15 mouse cellular contexts compared by ENCODE assay signal in genomic region chr2:48914185-48914584, GRCm38 (mm10). TPM values are rescaled to one million over a fixed set of nuclear protein-coding genes. Genes with fewer than 3 reads are reported as not detected.
DNase-seq lines count a peak whose midpoint lies in the region; ATAC-seq and TF ChIP-seq lines count a peak whose summit lies in the region.
"Had no signal": no experiment of that assay in that cellular context is flagged by ENCODE, and none has a peak within 500 bp of the region (broad histone marks: within the 10 kb centered on the region; RNA-seq: fewer than 3 reads in every experiment).

No protein-coding gene starts in this region.

- no peak; the same call in 1 of the 2 replicates for TF ChIP-seq RAD21 in MEL (IDR thresholded peaks at IDR 0.05; ENCODE audit: low read depth, low read length)

- TF ChIP-seq POLR2A in MEL (IDR thresholded peaks at IDR 0.05; ENCODE audit: control insufficient read depth in 1 of 2, insufficient read depth in 1 of 2, low read depth in 1 of 2, low read length in 2 of 2, poor library complexity in 1 of 2), result no peak
- no peak for TF ChIP-seq POLR2A in brain, embryonic 14.5 days (IDR thresholded peaks at IDR 0.05; ENCODE audit: borderline replicate concordance, extremely low read depth, insufficient read depth, insufficient read length, poor library complexity, severe bottlenecking)

- peak; percentile 54 for TF ChIP-seq CTCF in gastrocnemius, adult 2 months (IDR thresholded peaks at IDR 0.05)
- TF ChIP-seq CTCF in layer of hippocampus, adult 2 months (conservative IDR thresholded peaks at IDR 0.05), result peak; percentile 66
- TF ChIP-seq CTCF in MEL (IDR thresholded peaks at IDR 0.05 in 2 of 3, conservative IDR thresholded peaks at IDR 0.05 in 1 of 3; ENCODE audit: control insufficient read depth in 1 of 3, insufficient read depth in 1 of 3, low read depth in 2 of 3, low read length in 3 of 3, poor library complexity in 1 of 3, severe bottlenecking in 1 of 3), result peak in 1 of 3 experiments; percentile 13; a peak in 1 of 6 replicates
- peak; percentile 23; the same call in 1 of the 2 replicates for TF ChIP-seq CTCF in brain, embryonic 14.5 days (IDR thresholded peaks at IDR 0.05; ENCODE audit: borderline replicate concordance, extremely low read depth, insufficient read depth, insufficient read length)

- no peak overlapping the region for H3K9ac ChIP-seq in MEL (ENCODE audit: control insufficient read depth, low read depth, low read length, poor library complexity, severe bottlenecking)
- H3K9ac ChIP-seq in intestine, embryonic 15.5 days, result no peak overlapping the region
- H3K9ac ChIP-seq: embryonic facial prominence, embryonic 12.5 days; hindbrain, embryonic 13.5 days; liver, embryonic 15.5 days had no signal

- intact Hi-C loops in gastrocnemius, adult 2 months (cut with DNase I), result loop anchor here (1.0 kb wide), 1 partner anchor 40 kb away; no protein-coding TSS in a partner anchor
- intact Hi-C loops in gastrocnemius, postnatal 36 days (cut with DNase I), result no loop called here

- no peak overlapping the region for H3K27ac ChIP-seq in gastrocnemius, adult 2 months
- H3K27ac ChIP-seq in layer of hippocampus, adult 2 months, result no peak overlapping the region
- H3K27ac ChIP-seq in MEL (ENCODE audit: control insufficient read depth, low read depth, low read length), result no peak overlapping the region
- no peak overlapping the region for H3K27ac ChIP-seq in intestine, embryonic 15.5 days
- H3K27ac ChIP-seq: embryonic facial prominence, embryonic 12.5 days; hindbrain, embryonic 13.5 days; liver, embryonic 15.5 days had no signal

- no peaks in the 10 kb centered on the region for H3K9me3 ChIP-seq in MEL (replicated peaks; ENCODE audit: insufficient read depth, low read length)
- H3K9me3 ChIP-seq in intestine, embryonic 15.5 days, result no peaks in the 10 kb centered on the region
- H3K9me3 ChIP-seq: embryonic facial prominence, embryonic 12.5 days; hindbrain, embryonic 13.5 days; liver, embryonic 15.5 days had no signal

- no peak for TF ChIP-seq EP300 in MEL (IDR thresholded peaks at IDR 0.05; ENCODE audit: low read depth in 1 of 2, low read length in 2 of 2)

- WGBS in intestine, embryonic 15.5 days, result 88% methylated on average over 1 of the region's 1 CpGs

- no peak overlapping the region for H3K4me3 ChIP-seq in gastrocnemius, adult 2 months
- no peak overlapping the region for H3K4me3 ChIP-seq in layer of hippocampus, adult 2 months
- no peak overlapping the region for H3K4me3 ChIP-seq in MEL (ENCODE audit: control insufficient read depth in 1 of 2, insufficient read depth in 1 of 2, low read depth in 2 of 2, low read length in 2 of 2)
- no peak overlapping the region for H3K4me3 ChIP-seq in intestine, embryonic 15.5 days (replicated peaks)
- H3K4me3 ChIP-seq: embryonic facial prominence, embryonic 12.5 days; hindbrain, embryonic 13.5 days; liver, embryonic 15.5 days had no signal

- H3K27me3 ChIP-seq in MEL (ENCODE audit: control insufficient read depth in 1 of 2, insufficient read depth in 2 of 2, low read length in 2 of 2), result no peaks in the 10 kb centered on the region
- H3K27me3 ChIP-seq in intestine, embryonic 15.5 days (replicated peaks), result no peaks in the 10 kb centered on the region
- H3K27me3 ChIP-seq: embryonic facial prominence, embryonic 12.5 days; hindbrain, embryonic 13.5 days; liver, embryonic 15.5 days had no signal

- ATAC-seq in intestine, embryonic 15.5 days, result no peak

- 0 out of 4 replicates have a peak, but pooled peaks cover 0 to 2% of the 10 kb centered on the region in 2 experiments for H3K4me1 ChIP-seq in MEL (ENCODE audit: control insufficient read depth in 1 of 2, insufficient read depth in 2 of 2, low read length in 2 of 2)
- no peaks in the 10 kb centered on the region for H3K4me1 ChIP-seq in intestine, embryonic 15.5 days (replicated peaks)
- H3K4me1 ChIP-seq: embryonic facial prominence, embryonic 12.5 days; hindbrain, embryonic 13.5 days; liver, embryonic 15.5 days had no signal

- H3K79me2 ChIP-seq in MEL (ENCODE audit: control insufficient read depth, insufficient read depth, low read length, poor library complexity), result no peaks in the 10 kb centered on the region

- peak; percentile 18 for DNase-seq in gastrocnemius, adult 2 months
- DNase-seq in gastrocnemius, postnatal 36 days, result no peak
- no peak for DNase-seq in layer of hippocampus, adult 2 months (ENCODE audit: low spot score in 2 of 2)
- DNase-seq in layer of hippocampus, adult 9-10 months (ENCODE audit: low spot score), result no peak
- DNase-seq in MEL (ENCODE audit: low read depth, low spot score), result no peak
- DNase-seq in brain, embryonic 14.5 days (ENCODE audit: low read depth), result no peak
- DNase-seq: adrenal gland, postnatal 14 days; gastrocnemius, postnatal 14 days; kidney, adult 18-20 months; lung, postnatal 10 days; right cerebral cortex, adult 18-20 months had no signal

- H3K4me2 ChIP-seq in intestine, embryonic 15.5 days (replicated peaks), result no peak overlapping the region
- H3K4me2 ChIP-seq: embryonic facial prominence, embryonic 12.5 days; hindbrain, embryonic 13.5 days; liver, embryonic 15.5 days had no signal

- peaks cover 2 to 33% of the 10 kb centered on the region in 2 experiments; a peak in 3 of 4 replicates for H3K36me3 ChIP-seq in MEL (ENCODE audit: control insufficient read depth in 1 of 2, insufficient read depth in 2 of 2, low read length in 2 of 2)
- 0 out of 2 replicates have a peak, but pooled peaks cover 9% of the 10 kb centered on the region for H3K36me3 ChIP-seq in intestine, embryonic 15.5 days

TF ChIP-seq in MEL, 35 proteins besides CTCF, POLR2A, EP300 and RAD21:
- TF ChIP-seq NELFE (IDR thresholded peaks at IDR 0.05; ENCODE audit: low read depth, low read length) (no peak), NRF1 (IDR thresholded peaks at IDR 0.05; ENCODE audit: insufficient read depth, low read depth, low read length, poor library complexity, severe bottlenecking) (no peak), MYB (IDR thresholded peaks at IDR 0.05; ENCODE audit: low read depth, low read length) (no peak), SMC3 (IDR thresholded peaks at IDR 0.05; ENCODE audit: low read depth, low read length) (peak; percentile 28; the same call in 1 of the 2 replicates)

RNA-seq across cellular contexts. Expression of gene Mbd5, which starts 35.1 kb away (rescaled TPM):
- total RNA-seq in gastrocnemius, adult 2 months (2021), result 10 to 100 TPM; 36.0 to 40.2 TPM
- total RNA-seq in gastrocnemius, postnatal 36 days (2021), result 10 to 100 TPM; 29.5 to 31.0 TPM
- 100 to 1,000 TPM; 134 to 135 TPM for total RNA-seq in layer of hippocampus, adult 2 months (2021)
- total RNA-seq in MEL (2012; rRNA removed), result 4.1 and 4.4 TPM in 2 replicates
- 1 to 10 TPM in 1 of 2 experiments, not detected in 1; 8.7 TPM for polyA plus RNA-seq in MEL (2012; ENCODE audit: insufficient read depth in 1 of 2, insufficient read length in 2 of 2, low read depth in 1 of 2, low replicate concordance in 2 of 2, missing spikeins in 1 of 2)
- polyA plus RNA-seq in brain, embryonic 14.5 days (2012; rRNA removed), result 14.7 and 24.5 TPM in 2 replicates
- 18.5 and 19.3 TPM in 2 replicates for polyA plus RNA-seq in intestine, embryonic 15.5 days (2015; fragmentation: Nextera tagmentation; extraction: Ambion mirVana)

RNA-seq across cellular contexts. Expression of gene Orc4, which starts 35.9 kb away (rescaled TPM):
- 10 to 100 TPM; 29.0 to 30.7 TPM for total RNA-seq in gastrocnemius, adult 2 months (2021)
- 10 to 100 TPM; 26.2 to 30.1 TPM for total RNA-seq in gastrocnemius, postnatal 36 days (2021)
- total RNA-seq in layer of hippocampus, adult 2 months (2021), result 10 to 100 TPM; 66.8 to 80.3 TPM
- 41.2 and 44.8 TPM in 2 replicates for total RNA-seq in MEL (2012; rRNA removed)
- polyA plus RNA-seq in MEL (2012; ENCODE audit: insufficient read depth in 1 of 2, insufficient read length in 2 of 2, low read depth in 1 of 2, low replicate concordance in 2 of 2, missing spikeins in 1 of 2), result 100 to 1,000 TPM in 1 of 2 experiments, 10 to 100 TPM in 1; 42.2 to 362 TPM
- polyA plus RNA-seq in brain, embryonic 14.5 days (2012; rRNA removed), result 75.7 and 97.7 TPM in 2 replicates
- 85.8 and 99.5 TPM in 2 replicates for polyA plus RNA-seq in intestine, embryonic 15.5 days (2015; fragmentation: Nextera tagmentation; extraction: Ambion mirVana)
